Mouse (Mus musculus): ENCODE measurements at regions not wholly inside any gene's neighbourhood (a gene's known extent, or its start where the extent isn't known, plus 50 kb on each side); places are given as distances from the start of the nearest gene placed in this dataset.

DNA sequence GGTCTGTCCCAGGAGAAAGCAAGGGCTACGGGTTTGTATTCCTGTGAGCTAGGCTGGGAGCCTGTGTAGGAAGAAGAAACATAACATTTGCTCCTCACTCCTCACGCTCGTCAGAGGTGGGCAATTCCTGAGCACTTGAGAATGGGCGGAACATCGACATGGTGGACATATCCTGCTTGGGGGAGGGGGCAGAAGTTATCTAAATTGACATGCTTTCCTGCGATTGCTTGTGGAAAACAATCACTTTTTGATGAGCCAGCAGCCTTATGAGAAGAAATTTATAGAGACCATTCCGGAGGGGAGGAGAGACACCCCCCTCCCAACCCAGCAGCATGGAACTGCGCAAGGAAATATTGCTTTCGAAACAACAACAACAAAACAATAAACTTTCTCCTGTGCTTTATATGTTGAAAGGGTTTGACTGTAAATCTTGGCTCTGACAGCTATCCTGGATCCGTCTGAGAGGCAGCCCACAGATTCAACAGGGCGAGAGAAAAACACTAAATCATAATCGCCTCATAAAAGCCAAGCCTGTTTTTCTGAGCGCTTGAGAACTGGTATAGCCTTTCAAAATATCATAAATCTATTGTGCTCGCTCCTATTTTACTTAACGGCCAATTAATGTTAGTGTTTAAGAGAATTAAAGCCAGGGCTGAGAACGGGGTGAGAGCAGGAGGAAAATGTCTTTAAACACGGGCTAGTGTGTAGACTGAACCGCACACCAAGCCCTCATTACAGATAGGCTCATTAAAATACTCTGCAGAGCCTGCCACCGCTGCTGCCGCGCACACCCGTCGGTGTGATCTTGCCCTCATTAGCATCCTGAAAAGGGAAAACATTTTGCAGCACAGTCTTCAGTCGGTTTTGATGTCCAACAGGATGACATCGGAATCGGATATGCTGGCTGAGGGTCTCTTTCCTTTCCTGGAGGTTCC is 242.0 kb downstream of the Cd83 start:
- in situ Hi-C loops (cut with MboI, MseI): loop anchor here (10.0 kb wide), 1 partner anchor 498 kb away; no protein-coding TSS in a partner anchor

DNA sequence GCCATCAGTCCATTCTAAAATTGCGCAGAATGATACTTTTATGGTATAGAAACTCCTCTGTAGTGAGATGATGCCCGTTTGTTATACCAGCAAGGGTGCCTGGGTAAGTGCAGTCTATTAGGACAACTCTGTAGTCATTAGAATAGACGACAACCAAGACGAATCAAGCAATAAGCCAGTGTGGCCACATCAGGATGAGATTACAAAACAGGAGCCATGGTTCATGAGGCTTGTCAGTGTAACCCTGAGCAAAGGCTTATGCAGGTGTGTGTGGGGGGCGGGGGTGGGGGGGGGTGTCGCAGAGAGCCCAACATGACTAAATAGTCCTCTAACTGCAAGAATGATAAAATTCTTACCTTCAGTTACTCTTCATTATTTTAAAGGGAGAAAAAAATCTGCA is 243.5 kb downstream of the Cd83 start:
- in situ Hi-C loops (cut with MboI, MseI): loop anchor here (10.0 kb wide), 1 partner anchor 497 kb away; no protein-coding TSS in a partner anchor

DNA sequence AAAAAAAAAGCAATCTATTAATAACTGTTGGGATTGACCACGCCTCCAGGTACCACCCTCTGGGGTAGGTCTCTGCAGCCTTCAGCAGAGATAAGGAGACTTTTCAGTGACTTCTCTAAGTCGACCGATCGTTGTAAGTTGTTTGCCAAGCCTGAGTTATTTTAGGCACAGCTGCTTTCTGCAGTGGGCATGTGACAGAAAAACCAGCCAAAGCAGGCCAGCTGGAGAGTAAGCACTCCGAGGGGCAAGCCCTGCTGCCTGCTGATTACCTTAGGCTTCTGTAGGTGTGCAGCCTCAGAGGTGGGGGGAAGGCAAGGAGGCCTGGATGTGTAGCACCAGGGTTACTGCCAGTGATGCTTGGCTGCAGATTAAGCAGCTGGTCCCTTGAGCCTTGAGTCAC is 246.0 kb downstream of the Cd83 start:
- in situ Hi-C loops (cut with MboI, MseI): no loop called here

DNA sequence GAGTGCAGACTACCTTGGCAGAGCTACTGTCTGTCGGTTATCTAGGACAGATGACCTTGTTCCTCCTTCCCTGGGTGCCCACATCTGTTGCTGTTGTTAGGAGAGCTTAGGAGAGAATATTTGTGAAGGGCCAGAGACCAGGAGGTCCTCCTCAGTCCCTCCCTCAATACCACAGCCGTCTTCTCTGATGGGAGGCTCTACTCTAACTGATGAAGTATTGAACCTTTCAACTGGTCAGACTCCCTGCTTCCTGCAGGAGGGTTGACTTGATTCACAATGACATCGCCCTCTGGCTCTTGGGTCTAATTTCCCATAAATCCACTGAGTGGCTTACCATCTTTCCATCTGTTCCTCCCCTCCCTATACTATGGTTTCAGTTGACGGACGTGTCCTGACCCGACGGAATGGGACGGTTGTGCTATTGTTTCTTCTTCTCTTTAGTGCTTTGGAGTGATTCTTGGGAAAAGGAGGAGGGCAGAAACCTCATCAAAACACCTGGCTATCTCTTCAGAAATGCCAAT is 253.3 kb downstream of the Cd83 start:
- in situ Hi-C loops (cut with MboI, MseI): no loop called here

DNA sequence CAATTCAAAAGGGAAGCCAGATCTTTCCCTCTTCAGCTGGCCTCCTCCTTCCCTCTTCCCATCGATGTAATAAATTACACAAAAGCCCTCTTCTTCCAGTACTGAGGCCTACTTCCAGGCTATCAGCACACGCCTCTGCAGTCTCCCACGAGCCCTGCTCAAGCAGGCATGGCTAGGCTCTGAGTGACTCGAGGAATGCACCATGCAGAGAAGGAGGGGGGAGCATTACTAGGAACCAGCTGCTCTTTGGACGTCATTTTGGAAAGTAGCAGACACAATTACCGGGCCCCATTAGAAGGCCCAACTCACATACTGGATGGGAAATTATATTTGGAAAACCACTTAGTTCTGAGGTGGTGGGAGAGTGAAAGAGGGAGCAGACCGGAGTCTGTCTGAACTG is 253.7 kb downstream of the Cd83 start:
- in situ Hi-C loops (cut with MboI, MseI): no loop called here

DNA sequence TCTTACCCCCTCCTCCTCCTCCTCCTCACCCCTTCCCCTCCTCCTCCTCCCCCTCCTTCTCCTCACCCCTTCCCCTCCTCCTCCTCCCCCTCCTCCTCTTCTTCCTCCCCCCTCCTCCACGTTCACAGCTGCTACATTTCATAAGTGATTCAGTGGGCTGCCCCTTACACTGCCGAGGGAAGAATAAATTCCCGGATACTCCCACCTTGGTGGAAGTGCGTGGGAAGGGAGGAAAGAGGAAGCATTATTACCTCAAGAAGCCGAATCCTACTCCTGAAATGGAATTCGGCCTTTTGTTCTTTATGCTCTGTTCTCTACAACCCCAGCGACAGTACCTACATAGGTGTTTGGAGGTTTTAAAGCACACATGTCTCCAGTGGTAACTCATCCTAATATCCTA is 256.1 kb downstream of the Cd83 start:
- in situ Hi-C loops (cut with MboI, MseI): loop anchor here (10.0 kb wide), 1 partner anchor 454 kb away; no protein-coding TSS in a partner anchor

DNA sequence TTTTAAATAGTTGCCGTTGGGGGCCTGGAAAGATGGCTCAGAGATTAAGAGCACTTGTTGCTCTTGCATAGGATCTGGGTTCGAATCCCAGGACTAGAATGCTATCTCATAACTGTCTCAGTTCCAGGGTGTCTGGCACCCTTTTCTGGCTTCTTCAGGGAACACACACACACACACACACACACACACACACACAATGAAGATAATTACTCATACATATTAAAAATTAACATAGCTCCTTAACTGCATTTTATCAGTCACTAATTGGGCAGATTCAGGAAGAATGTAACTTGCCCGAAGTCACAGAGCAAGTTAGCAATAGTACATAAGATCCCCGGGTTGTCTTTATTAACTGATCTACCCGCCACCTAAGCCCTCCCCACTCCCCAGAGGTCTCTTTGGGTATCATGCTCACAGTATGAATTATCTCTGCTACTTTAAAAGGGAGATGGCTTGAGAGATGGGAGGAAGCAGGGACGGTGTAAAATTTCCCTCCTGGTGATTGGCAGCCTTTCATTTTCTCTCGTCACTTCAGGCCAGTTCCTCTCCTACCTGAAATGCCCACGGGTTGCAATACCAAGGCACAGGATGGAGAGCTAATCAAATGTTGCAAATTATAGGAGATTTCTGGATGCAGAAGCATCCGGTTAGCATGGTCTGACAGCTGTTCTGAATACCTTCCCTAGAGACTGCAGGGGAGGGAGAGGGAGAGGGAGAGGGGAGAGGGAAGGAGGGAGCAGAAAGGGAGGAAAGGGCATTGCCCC is 258.3 kb downstream of the Cd83 start:
- in situ Hi-C loops (cut with MboI, MseI): loop anchor here (10.0 kb wide), 1 partner anchor 452 kb away; no protein-coding TSS in a partner anchor

DNA sequence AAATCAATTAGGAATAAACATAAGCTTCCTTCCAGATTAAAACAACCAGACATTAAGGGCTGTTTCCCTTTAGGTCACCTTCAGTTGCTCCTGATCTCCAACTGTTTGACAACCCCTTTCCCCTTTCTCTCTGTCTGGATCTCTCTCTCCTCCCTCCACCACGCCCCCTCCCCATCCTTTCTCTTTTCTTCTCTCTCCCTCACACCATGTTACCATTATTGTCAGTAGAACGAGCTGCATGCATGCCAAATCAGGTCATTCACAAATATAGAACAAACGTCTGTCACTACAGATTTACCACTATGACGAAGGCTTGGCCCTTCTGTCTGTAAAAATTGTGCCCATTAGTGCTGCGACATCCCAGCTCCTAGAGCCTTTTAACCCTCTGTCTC is 258.9 kb downstream of the Cd83 start:
- in situ Hi-C loops (cut with MboI, MseI): loop anchor here (10.0 kb wide), 1 partner anchor 451 kb away; no protein-coding TSS in a partner anchor

DNA sequence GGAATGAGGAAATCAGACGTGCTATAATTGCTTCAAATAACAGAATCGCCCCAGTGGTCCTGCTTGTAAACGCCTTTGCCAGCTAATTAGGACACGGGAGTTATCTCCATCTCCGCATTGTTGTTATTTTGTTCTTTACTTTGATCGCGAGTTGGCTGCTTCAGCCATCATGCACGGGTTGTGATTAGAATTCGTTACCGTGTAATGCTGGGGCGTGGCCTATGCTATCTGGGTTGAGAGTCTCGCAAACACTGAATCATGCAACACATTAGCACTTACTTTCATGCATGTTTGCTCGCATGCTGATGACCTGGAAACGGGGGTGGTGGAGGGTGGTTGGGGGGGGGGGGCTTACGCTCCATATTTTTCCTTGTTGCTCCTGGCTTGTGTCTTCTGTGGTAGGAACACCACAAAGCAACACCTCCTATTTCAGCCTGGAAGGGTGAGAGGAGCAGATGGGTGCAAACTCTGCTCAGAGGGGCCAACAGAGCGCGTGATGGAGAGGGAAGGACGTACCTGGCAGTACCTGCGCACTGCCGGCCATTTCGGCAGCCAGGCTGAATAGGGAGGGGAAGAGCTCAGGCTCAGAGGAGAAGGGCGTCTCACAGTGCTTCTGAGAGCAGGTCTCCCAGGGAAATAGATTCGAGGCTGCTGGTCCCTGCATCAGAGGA is 260.1 kb downstream of the Cd83 start:
- in situ Hi-C loops (cut with MboI, MseI): loop anchor here (10.0 kb wide), 1 partner anchor 450 kb away; no protein-coding TSS in a partner anchor

DNA sequence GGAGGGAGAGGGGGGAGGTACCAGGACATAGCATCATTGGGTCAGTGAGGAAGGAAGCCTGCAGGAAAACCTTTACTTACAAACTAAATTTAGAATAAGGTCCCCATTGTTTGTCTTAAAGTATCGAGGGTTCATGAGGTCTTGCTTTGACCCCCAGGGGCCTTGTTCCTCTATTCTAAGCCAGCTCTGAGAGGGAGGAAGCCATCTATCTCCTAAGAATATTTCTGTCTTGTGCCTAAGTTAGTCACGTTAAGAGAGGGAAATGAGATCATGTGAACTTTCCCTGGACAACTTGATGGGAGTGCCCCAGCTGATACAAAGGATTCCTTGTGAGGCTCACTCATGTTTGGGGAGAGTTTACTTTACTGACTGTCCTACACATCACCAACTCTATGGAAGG is 261.9 kb downstream of the Cd83 start:
- in situ Hi-C loops (cut with MboI, MseI): loop anchor here (10.0 kb wide), 1 partner anchor 448 kb away; no protein-coding TSS in a partner anchor

DNA sequence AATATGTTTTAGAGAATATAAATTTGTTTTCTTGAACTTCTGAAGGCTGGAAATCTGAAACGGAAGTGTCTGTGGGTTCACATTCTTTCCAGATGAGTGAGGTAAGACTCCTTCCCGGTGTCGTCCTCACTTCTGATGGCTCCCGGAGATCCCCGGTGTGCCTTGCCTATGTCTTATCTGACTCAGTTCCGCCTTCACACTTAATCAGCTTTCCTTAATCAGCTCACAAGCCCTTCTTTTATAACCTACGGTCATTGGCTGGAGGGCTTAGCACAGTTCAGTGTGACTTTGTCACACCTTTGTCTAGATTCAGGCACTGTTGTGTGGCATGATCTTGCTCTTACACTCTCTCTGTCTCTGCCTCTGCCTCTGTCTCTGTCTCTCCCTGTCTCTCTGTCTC is 269.6 kb downstream of the Cd83 start:
- in situ Hi-C loops (cut with MboI, MseI): no loop called here

DNA sequence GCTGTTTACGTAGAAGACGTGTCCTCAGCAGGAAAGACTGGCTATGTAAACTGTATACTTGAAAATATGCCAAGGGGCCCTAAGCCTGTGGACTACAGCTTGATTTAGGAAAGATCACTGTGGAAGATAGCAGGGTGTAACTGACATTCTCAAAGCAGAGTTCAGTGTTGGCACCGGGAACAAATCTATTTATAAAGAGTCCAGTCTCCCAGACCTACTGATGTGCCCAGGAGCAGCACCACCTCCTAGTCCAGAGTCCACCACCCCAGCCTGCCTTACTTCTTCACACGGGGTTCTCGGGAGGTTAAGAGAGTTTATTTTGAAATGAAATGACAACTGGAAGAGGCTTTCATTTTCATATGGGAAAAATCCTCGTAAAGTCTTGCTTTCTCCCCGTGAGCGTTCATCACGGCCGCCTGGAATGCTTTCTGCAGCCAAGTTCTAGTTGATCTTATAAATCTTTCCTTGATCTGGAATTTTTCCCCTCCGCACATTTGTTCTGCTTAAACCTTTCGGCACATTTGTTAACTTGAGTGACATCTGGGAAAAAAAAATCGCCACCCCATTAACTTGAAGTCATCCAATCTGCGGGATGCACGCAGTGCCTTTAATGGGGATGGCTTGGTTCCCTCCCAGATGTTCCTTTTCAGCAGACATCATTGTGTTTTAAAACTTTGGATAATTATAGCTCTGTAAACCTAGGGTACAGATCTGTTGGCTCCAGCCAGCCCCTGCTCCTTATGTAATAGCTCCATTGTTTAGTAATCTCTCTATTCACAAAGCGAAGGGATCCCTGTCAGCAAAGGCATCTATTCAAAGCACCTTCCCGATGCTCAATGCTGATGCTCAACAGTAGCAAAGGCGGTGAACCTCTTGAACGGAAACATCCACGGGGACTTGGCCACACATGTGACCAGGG is 271.3 kb downstream of the Cd83 start:
- in situ Hi-C loops (cut with MboI, MseI): no loop called here

DNA sequence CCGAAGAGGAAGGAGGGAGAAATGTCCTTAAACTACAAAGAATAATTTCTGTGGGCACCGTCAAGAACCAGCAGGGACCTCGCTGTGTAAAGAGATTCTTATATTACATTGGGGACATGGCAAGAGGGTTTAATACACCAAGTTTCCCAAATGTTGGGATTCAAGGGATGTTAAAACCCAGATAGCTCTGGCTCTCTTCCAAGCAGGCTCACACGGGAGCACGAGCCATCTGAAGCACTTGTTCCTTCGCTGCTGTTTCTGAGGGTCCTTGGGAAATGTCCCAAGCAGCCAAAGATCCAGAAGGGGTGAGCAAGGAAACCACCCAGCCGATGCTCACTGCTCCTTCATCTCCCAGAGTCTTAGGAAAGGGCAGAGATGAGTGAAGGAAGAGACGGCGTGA is 272.1 kb downstream of the Cd83 start:
- in situ Hi-C loops (cut with MboI, MseI): no loop called here

DNA sequence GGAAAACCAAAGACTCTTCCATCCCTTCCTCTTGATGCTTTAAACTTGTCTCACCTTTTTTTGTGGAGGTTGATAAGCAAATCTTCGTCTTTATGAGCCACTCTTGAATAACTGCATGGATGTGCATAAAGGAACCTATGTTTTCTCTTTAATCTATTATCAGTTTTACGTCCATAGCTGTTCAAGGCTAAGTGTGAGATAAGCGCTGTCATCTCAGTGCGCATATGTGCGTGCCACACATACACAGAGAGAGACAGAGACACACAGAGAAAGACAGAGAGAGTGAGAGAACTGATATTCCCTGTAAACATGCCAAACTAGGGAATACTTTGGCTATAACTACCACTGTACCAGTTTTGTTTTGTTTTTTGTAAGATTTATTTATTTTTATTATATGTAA is 273.0 kb downstream of the Cd83 start:
- in situ Hi-C loops (cut with MboI, MseI): no loop called here

DNA sequence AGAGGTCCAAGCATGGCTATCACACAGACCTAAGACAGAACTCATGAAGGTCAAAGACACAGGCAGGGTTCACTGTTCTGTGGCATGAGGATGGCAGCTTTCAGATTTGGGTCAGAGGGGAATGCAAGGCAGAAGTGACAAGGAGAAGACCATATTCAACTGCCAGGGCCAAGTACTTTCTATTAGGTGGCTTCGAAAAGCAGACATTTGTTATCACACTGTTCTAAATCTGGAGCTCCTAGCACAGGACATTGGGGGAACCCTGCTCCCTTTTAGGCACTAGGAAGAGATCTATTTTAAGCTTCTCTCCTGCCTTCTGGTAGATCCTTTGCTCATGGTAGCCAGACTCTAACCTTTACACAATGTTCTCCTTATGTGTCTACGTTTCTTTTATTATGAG is 273.7 kb downstream of the Cd83 start:
- in situ Hi-C loops (cut with MboI, MseI): no loop called here

DNA sequence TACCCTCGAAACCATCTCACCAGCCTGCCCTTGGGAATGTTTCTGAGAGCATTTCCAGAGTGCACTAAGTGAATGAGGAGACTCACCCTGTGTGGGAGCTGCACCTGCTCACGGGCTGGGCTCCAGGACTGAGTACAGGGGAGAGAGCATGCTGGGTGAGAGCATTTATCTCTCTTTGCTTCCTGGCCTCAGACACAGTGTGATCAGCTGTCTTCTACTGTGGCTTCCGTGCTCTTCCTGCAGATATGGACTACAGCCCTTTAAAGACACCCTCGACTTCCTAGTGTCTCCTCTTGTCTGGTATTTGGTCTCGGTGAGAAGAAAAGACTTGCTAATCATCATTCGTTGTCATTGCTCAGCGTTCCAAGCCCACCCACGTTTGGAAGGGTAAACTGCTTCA is 274.9 kb downstream of the Cd83 start:
- in situ Hi-C loops (cut with MboI, MseI): no loop called here

DNA sequence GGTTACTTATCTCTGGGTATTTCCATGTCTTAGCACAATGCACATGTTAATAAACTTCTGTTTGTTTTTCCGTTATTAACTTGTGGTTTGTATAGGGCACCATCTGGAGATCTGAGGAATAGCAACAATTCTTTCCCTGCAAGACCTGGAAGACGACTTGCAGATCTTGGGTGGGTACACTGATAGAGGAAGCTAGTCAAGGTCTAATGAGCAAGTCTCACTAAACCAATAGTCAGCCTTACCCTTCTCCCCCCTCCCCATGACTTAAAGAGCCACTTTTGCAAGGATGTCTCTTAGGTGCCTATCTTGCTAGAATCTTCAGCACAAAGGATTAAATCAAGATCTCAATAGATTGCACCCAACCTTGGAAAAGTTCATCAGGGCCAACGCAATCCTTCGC is 276.7 kb downstream of the Cd83 start:
- in situ Hi-C loops (cut with MboI, MseI): no loop called here

DNA sequence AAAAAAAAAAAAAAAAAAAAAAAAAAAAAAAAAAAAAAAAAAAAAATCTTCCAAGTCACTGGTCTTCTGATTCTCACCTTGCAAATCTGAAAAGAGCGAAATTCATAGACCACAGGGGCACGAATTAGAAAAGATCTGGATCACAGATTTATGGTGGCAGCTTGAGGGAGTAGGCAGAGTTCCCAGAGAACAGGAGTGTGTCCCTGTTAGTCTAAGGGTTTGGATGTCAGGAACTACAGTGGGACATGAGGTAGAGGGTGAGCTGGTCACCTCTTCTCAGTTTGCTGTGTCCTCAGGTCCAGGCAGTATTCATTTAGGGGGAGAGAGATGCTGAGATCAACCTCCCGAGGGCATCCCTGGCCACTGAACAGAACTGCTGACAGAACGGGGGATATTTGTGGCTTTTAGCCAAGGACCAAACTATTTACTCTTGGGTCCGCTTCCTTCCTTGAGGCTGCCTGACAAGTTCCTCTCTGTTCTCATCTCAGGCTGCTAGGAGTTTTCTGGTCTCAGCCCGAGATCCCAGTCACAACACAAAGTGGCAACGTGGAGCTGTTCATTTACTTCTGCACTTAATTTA is 277.2 kb downstream of the Cd83 start:
- in situ Hi-C loops (cut with MboI, MseI): no loop called here

DNA sequence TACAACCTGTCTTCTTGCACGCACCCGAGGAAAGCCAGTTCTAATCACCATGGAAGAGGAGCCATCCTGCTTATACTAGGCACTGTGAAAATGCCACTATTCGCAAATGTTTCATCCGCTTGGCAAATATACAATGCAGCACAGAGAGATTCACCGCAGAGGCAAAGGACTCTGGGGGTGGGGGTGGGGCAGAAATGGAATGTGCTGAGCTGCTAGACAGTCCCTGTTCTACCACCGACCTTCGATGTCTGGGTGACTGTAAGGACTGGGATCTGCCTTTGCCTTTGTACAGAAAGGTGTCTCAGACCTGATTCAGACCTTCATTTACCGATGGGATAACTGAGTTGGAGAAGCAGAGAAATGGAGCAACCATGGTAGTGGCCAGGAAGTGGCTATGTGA is 278.7 kb downstream of the Cd83 start:
- in situ Hi-C loops (cut with MboI, MseI): no loop called here

DNA sequence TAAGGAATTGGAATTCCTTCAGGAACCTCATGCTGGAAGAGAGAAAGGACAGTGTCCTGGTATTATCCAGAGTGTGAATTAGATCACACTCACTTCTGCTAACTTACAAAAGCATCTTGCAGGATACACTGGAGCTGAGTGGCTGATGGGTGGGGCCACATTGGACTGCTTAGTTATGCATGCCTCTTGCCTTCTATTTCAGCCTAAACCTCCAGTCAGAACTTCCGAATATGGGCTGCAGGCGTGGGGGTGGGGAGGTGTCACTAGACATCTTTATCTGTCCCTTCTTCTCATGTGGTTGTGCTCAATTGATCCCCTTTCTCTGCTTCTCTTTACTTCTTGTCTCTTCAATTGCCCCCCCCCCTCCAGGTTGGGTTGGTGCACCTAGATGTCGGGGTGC is 279.5 kb downstream of the Cd83 start:
- in situ Hi-C loops (cut with MboI, MseI): no loop called here
